Mouse (Mus musculus) G1E (cell line): ENCODE measurements around the gene Fahd1. TPM values are rescaled to one million over a fixed set of nuclear protein-coding genes. Genes with fewer than 3 reads are reported as not detected.

Experiments
- ATAC-seq: 2 replicates; pipeline ENCODE4 v1.8.0; 2016; ENCODE audit warnings: mild to moderate bottlenecking; ENCODE audit not compliant: insufficient number of reproducible peaks, poor library complexity, low FRiP score, severe bottlenecking; ENCODE audit errors: extremely low read depth
- DNase-seq: peaks from one replicate; pipeline ENCODE4 v3.0.0; 2012; ENCODE audit warnings: low spot score
- H3K27me3 ChIP-seq: 2 replicates; pipeline ENCODE4 v1.6.1; 2012; ENCODE audit warnings: mild to moderate bottlenecking, low read length, inconsistent platforms; ENCODE audit not compliant: insufficient read depth
- H3K36me3 ChIP-seq: replicated peaks from 2 replicates; pipeline ENCODE3; 2012; ENCODE audit warnings: mild to moderate bottlenecking, inconsistent platforms
- H3K4me1 ChIP-seq: 2 replicates; pipeline ENCODE4 v1.6.1; 2012; ENCODE audit warnings: low read depth, low read length, inconsistent platforms, mixed read lengths; ENCODE audit not compliant: insufficient read depth
- H3K4me3 ChIP-seq: 2 replicates; pipeline ENCODE4 v1.5.1; 2012; ENCODE audit warnings: low read depth, mild to moderate bottlenecking, inconsistent platforms, low read length, moderate library complexity, mixed read lengths
- H3K9me3 ChIP-seq: replicated peaks from 2 replicates; pipeline ENCODE4 v1.6.1; 2012; ENCODE audit warnings: inconsistent platforms
- CTCF ChIP-seq: IDR thresholded peaks from 2 replicates; pipeline ENCODE4 v1.5.1; 2012; ENCODE audit warnings: low read depth, low read length, inconsistent platforms, mixed read lengths
- GATA1 ChIP-seq: IDR thresholded peaks from 2 replicates; pipeline ENCODE4 v1.6.1; 2012; ENCODE audit warnings: borderline replicate concordance, low read length, inconsistent platforms, mixed read lengths
- GATA2 ChIP-seq: IDR thresholded peaks from 2 replicates; pipeline ENCODE4 v1.6.1; 2012; ENCODE audit warnings: low read depth, low read length, inconsistent platforms, borderline replicate concordance
- POLR2AphosphoS5 ChIP-seq: IDR thresholded peaks from 2 replicates; pipeline ENCODE4 v1.6.1; 2012; ENCODE audit warnings: low read depth, low read length, inconsistent platforms; ENCODE audit not compliant: insufficient replicate concordance
- TAL1 ChIP-seq: conservative IDR thresholded peaks from 2 replicates; pipeline ENCODE4 v1.6.1; 2012; ENCODE audit warnings: low read depth, low read length, inconsistent platforms, mixed read lengths
- polyA plus RNA-seq: library from polyadenylated mRNA; stranded (reverse); fragments of >175 nt; gene quantifications from 2 replicates; pipeline ENCODE4 v1.2.3, GENCODE M21; 2012
- total RNA-seq, 2 experiments: library from RNA; stranded (forward) in 1 of 2; stranded (reverse) in 1 of 2; fragments of 200-1000 nt in 1 of 2; fragments of >200 nt in 1 of 2; fragmentation: Nextera tagmentation in 1 of 2; gene quantifications; 2 replicates each; pipeline ENCODE4 v1.2.3; 2014 to 2017

Gene Fahd1
- total and polyA plus RNA-seq, 3 experiments = 4.5 to 16.1 (median 7.9) TPM

GRCm38 (mm10) chr17:24885356-24886133 is 35.4 kb upstream of the Fahd1 start:
- ATAC-seq (no peak), DNase-seq (no peak)
- H3K4me3 ChIP-seq = peak overlapping the region; percentile 95
- TF ChIP-seq TAL1 (no peak), POLR2AphosphoS5 (no peak), GATA1 (no peak), GATA2 (no peak), CTCF (no peak)
- peaks cover 79% of the 10 kb centered on the region for H3K36me3 ChIP-seq
- H3K9me3 ChIP-seq = no peaks in the 10 kb centered on the region
- no peaks in the 10 kb centered on the region for H3K27me3 ChIP-seq
- peaks cover 69% of the 10 kb centered on the region for H3K4me1 ChIP-seq

GRCm38 (mm10) chr17:24884391-24884790 is 34.2 kb upstream of the Fahd1 start:
- H3K4me1 ChIP-seq = peaks cover 58% of the 10 kb centered on the region
- H3K9me3 ChIP-seq = no peaks in the 10 kb centered on the region
- H3K4me3 ChIP-seq = peak overlapping the region; percentile 95; the same call in 1 of the 2 replicates
- DNase-seq = no peak
- TF ChIP-seq CTCF (no peak), TAL1 (no peak), GATA1 (no peak), POLR2AphosphoS5 (no peak), GATA2 (no peak)
- H3K27me3 ChIP-seq = no peaks in the 10 kb centered on the region
- no peak for ATAC-seq
- peaks cover 77% of the 10 kb centered on the region for H3K36me3 ChIP-seq

- Histone ChIP-seq H3K9me3 (no peaks in the 10 kb centered on the region), H3K36me3 (peaks cover 60% of the 10 kb centered on the region), H3K27me3 (peaks cover 9% of the 10 kb centered on the region; the same call in 1 of the 2 replicates), H3K4me1 (peaks cover 56% of the 10 kb centered on the region), H3K4me3 (no peak overlapping the region)
- TF ChIP-seq CTCF = peak; percentile 66
- no peak for TF ChIP-seq GATA2
- ATAC-seq = no peak
- DNase-seq = no peak
These were observed 31.7 kb upstream of the Fahd1 start for GRCm38 (mm10) chr17:24881738-24882440.

- Histone ChIP-seq H3K36me3 (peaks cover 39% of the 10 kb centered on the region), H3K4me1 (peaks cover 34% of the 10 kb centered on the region), H3K4me3 (no peak overlapping the region), H3K9me3 (no peaks in the 10 kb centered on the region), H3K27me3 (peaks cover 18% of the 10 kb centered on the region; the same call in 1 of the 2 replicates)
- ATAC-seq (no peak), DNase-seq (no peak)
- TF ChIP-seq POLR2AphosphoS5 (no peak), TAL1 (no peak), GATA1 (no peak), GATA2 (no peak), CTCF (no peak)
These were observed 28.4 kb upstream of the Fahd1 start for GRCm38 (mm10) chr17:24878531-24878930.

- H3K4me3 ChIP-seq = no peak overlapping the region; the same call in 1 of the 2 replicates
- DNase-seq (no peak), ATAC-seq (no peak)
- no peaks in the 10 kb centered on the region for H3K9me3 ChIP-seq
- H3K27me3 ChIP-seq = peaks cover 18% of the 10 kb centered on the region; the same call in 1 of the 2 replicates
- no peak for TF ChIP-seq GATA1
- no peak for TF ChIP-seq GATA2
- no peak for TF ChIP-seq POLR2AphosphoS5
- peaks cover 29% of the 10 kb centered on the region for H3K4me1 ChIP-seq
- peaks cover 35% of the 10 kb centered on the region for H3K36me3 ChIP-seq
These were observed 27.9 kb upstream of the Fahd1 start for GRCm38 (mm10) chr17:24878117-24878397.

- H3K36me3 ChIP-seq = peaks cover 29% of the 10 kb centered on the region
- ATAC-seq (no peak), DNase-seq (no peak)
- H3K4me3 ChIP-seq = no peak overlapping the region; the same call in 1 of the 2 replicates
- no peaks in the 10 kb centered on the region for H3K9me3 ChIP-seq
- TF ChIP-seq CTCF (no peak), POLR2AphosphoS5 (no peak), GATA2 (no peak), TAL1 (no peak), GATA1 (no peak)
- H3K4me1 ChIP-seq = peaks cover 24% of the 10 kb centered on the region
- H3K27me3 ChIP-seq = peaks cover 18% of the 10 kb centered on the region; the same call in 1 of the 2 replicates
These were observed 27.4 kb upstream of the Fahd1 start for GRCm38 (mm10) chr17:24877336-24878116.
